Mouse (Mus musculus) frontal cortex, postnatal 25 days (tissue): Measurements from ENCODE around the gene Tanc1.

ENCODE experiments used
- DNase-seq, 2 experiments: peaks; one replicate each; pipeline ENCODE4 v3.0.0; 2022; ENCODE audit warnings: low spot score in 2 of 2

Tanc1 gene

GRCm38 (mm10) chr2:59681181-59681580 lies 69.3 kb downstream of the Tanc1 start:
- DNase-seq: no peak

GRCm38 (mm10) chr2:59684864-59685605 lies 73.2 kb downstream of the Tanc1 start:
- DNase-seq: no peak

- DNase-seq: no peak
These were observed 73.7 kb downstream of the Tanc1 start for GRCm38 (mm10) chr2:59685606-59685950.

GRCm38 (mm10) chr2:59688261-59689104 lies 76.6 kb downstream of the Tanc1 start:
- no peak for DNase-seq

- DNase-seq: no peak
These were observed 79.3 kb downstream of the Tanc1 start for GRCm38 (mm10) chr2:59691112-59691511.

GRCm38 (mm10) chr2:59693473-59693872 lies 81.6 kb downstream of the Tanc1 start:
- no peak for DNase-seq

GRCm38 (mm10) chr2:59697123-59697522 lies 85.3 kb downstream of the Tanc1 start:
- DNase-seq: no peak

- no peak for DNase-seq
These were observed 86.1 kb downstream of the Tanc1 start for GRCm38 (mm10) chr2:59697722-59698634.

- DNase-seq: no peak
These were observed 86.9 kb downstream of the Tanc1 start for GRCm38 (mm10) chr2:59698635-59699300.

- DNase-seq: no peak
These were observed 88.1 kb downstream of the Tanc1 start for GRCm38 (mm10) chr2:59699893-59700292.

- DNase-seq: no peak
These were observed 93.4 kb downstream of the Tanc1 start for GRCm38 (mm10) chr2:59705221-59705620.

- no peak for DNase-seq
These were observed 95.0 kb downstream of the Tanc1 start for GRCm38 (mm10) chr2:59706806-59707205.

GRCm38 (mm10) chr2:59707922-59708706 lies 96.3 kb downstream of the Tanc1 start:
- no peak for DNase-seq

- no peak for DNase-seq
These were observed 98.9 kb downstream of the Tanc1 start for GRCm38 (mm10) chr2:59710771-59711170.

GRCm38 (mm10) chr2:59711992-59712391 lies 100.2 kb downstream of the Tanc1 start:
- no peak for DNase-seq

- DNase-seq: no peak
These were observed 100.6 kb downstream of the Tanc1 start for GRCm38 (mm10) chr2:59712484-59712883.

- no peak for DNase-seq
These were observed 102.0 kb downstream of the Tanc1 start for GRCm38 (mm10) chr2:59713626-59714556.

- DNase-seq: no peak
These were observed 103.2 kb downstream of the Tanc1 start for GRCm38 (mm10) chr2:59714992-59715391.

- DNase-seq: no peak
These were observed 104.6 kb downstream of the Tanc1 start for GRCm38 (mm10) chr2:59716461-59716860.
